Mouse (Mus musculus) MEL (cell line): ENCODE data around the gene Stat2.
"Not testable (repeated sequence)": the region's sequence is repeated elsewhere in the genome, so short reads cannot be mapped to it uniquely, and the experiment has no call there.

Experiments used
- CTCF ChIP-seq, 3 experiments: IDR thresholded peaks in 2 of 3; conservative IDR thresholded peaks in 1 of 3; 2 replicates each; pipeline ENCODE4 v1.5.1; 2011 to 2012; ENCODE audit warnings: low read length in 3 of 3, low read depth in 2 of 3, mild to moderate bottlenecking in 2 of 3, improper control_type of control experiment in 1 of 3, inconsistent platforms in 1 of 3, mixed read lengths in 1 of 3, moderate library complexity in 1 of 3; ENCODE audit not compliant: control insufficient read depth in 1 of 3, insufficient read depth in 1 of 3, poor library complexity in 1 of 3, severe bottlenecking in 1 of 3
- EP300 ChIP-seq, 2 experiments: IDR thresholded peaks; 2 replicates each; pipeline ENCODE4 v1.6.1; 2011; ENCODE audit warnings: improper control_type of control experiment in 2 of 2, low read length in 2 of 2, low read depth in 1 of 2, mild to moderate bottlenecking in 1 of 2
- HCFC1 ChIP-seq: IDR thresholded peaks from 2 replicates; pipeline ENCODE4 v1.6.1; 2012; ENCODE audit warnings: low read depth, mild to moderate bottlenecking, inconsistent platforms, low read length, improper control_type of control experiment, moderate library complexity
- JUND ChIP-seq: IDR thresholded peaks from 2 replicates; pipeline ENCODE4 v1.6.1; 2011; ENCODE audit warnings: low read depth, mild to moderate bottlenecking, improper control_type of control experiment, low read length
- TAL1 ChIP-seq: IDR thresholded peaks from 2 replicates; pipeline ENCODE4 v1.6.1; 2012; ENCODE audit warnings: mild to moderate bottlenecking, inconsistent platforms, low read length, moderate library complexity, mixed read lengths
- USF1 ChIP-seq: IDR thresholded peaks from 2 replicates; pipeline ENCODE4 v1.6.1; 2014; ENCODE audit warnings: low read depth, mild to moderate bottlenecking, inconsistent platforms, low read length, improper control_type of control experiment, moderate library complexity

DNA sequence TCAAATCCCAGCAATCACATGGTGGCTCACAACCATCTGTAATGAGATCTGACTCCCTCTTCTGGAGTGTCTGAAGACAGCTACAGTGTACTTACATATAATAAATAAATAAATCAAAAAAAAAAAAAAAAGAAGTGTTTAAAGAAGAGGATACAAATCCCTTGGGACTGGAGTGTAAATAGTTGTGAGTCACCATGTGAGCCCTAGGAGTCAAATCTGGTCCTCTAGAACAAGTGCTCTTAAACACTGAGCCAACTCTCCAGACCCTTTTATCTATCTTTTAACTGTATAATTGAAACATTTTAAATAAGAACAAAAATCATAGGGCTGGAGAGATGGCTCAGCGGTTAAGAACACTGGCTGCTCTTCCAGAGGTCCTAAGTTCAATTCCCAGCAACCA is 5.0 kb downstream of the Stat2 start:
- TF ChIP-seq CTCF (IDR thresholded peaks at IDR 0.05 in 2 of 3, conservative IDR thresholded peaks at IDR 0.05 in 1 of 3; ENCODE audit: control insufficient read depth in 1 of 3, insufficient read depth in 1 of 3, low read depth in 2 of 3, low read length in 3 of 3, poor library complexity in 1 of 3, severe bottlenecking in 1 of 3); JUND; USF1; EP300 (IDR thresholded peaks at IDR 0.05; ENCODE audit: low read depth in 1 of 2, low read length in 2 of 2); HCFC1; TAL1: not testable (repeated sequence)
